Mouse (Mus musculus) heart, adult 2 months (tissue): ENCODE measurements around the gene Trpd52l3. TPM values are rescaled to one million over a fixed set of nuclear protein-coding genes. Genes with fewer than 3 reads are reported as not detected.

Experiments used
- DNase-seq, 2 experiments: peaks; one replicate each; pipeline ENCODE4 v3.0.0; 2021
- H3K27ac ChIP-seq: fragments of 200-600 bp; 2 replicates; pipeline ENCODE4 v1.8.1; 2022
- H3K27me3 ChIP-seq: fragments of 200-500 bp; 2 replicates; pipeline ENCODE4 v1.6.1; 2012; ENCODE audit warnings: mild to moderate bottlenecking, low read length, inconsistent platforms, mixed read lengths; ENCODE audit not compliant: control insufficient read depth, insufficient read depth
- H3K36me3 ChIP-seq: fragments of 200-500 bp; 2 replicates; pipeline ENCODE4 v1.6.1; 2012; ENCODE audit warnings: low read length, inconsistent platforms; ENCODE audit not compliant: control insufficient read depth, insufficient read depth
- H3K4me1 ChIP-seq: fragments of 200-500 bp; 2 replicates; pipeline ENCODE4 v1.6.1; 2011; ENCODE audit warnings: low read length; ENCODE audit not compliant: control insufficient read depth, insufficient read depth
- H3K4me3 ChIP-seq: fragments of 200-600 bp; 2 replicates; pipeline ENCODE4 v1.8.1; 2022
- H3K79me2 ChIP-seq: fragments of 200-500 bp; replicated peaks from 2 replicates; pipeline ENCODE4 v1.6.1; 2012; ENCODE audit warnings: mild to moderate bottlenecking, inconsistent platforms, low read length, moderate library complexity, mixed read lengths; ENCODE audit not compliant: control insufficient read depth, insufficient read depth
- H3K9ac ChIP-seq: fragments of 200-500 bp; 2 replicates; pipeline ENCODE4 v1.6.1; 2012; ENCODE audit warnings: low read depth, mild to moderate bottlenecking, control low read depth, inconsistent platforms, low read length, mixed read lengths
- CTCF ChIP-seq: fragments of 200-600 bp; IDR thresholded peaks from 2 replicates; pipeline ENCODE4 v1.8.1; 2022; ENCODE audit warnings: antibody characterized with exemption, mild to moderate bottlenecking, moderate library complexity
- EP300 ChIP-seq: fragments of 200-500 bp; IDR thresholded peaks from 2 replicates; pipeline ENCODE4 v1.6.1; 2011; ENCODE audit warnings: low read depth, low read length, control low read depth; ENCODE audit not compliant: insufficient read depth
- POLR2A ChIP-seq: fragments of 200-500 bp; IDR thresholded peaks from 2 replicates; pipeline ENCODE4 v1.6.1; 2011; ENCODE audit warnings: mild to moderate bottlenecking, low read depth, low read length, control low read depth; ENCODE audit not compliant: insufficient read depth
- WGBS: fragments of 180-500 bp; shearing (Covaris S2); methylation state at CpG from one replicate; pipeline ENCODE4 v1.1.7; 2018; 5-methylcytosine and 5-hydroxymethylcytosine counted together
- intact Hi-C: fragments of 180-260 bp; cut with DNase I; formaldehyde crosslinking; loops from one replicate; pipeline ENCODE4 v1.15.1; 2025
- polyA plus RNA-seq: library from polyadenylated mRNA; depleted of rRNA; stranded (reverse); fragments of >200 nt; gene quantifications from 2 replicates; pipeline ENCODE4 v1.2.3, GENCODE M21; 2012; rRNA removed
- total RNA-seq, 2 experiments: library from RNA; stranded (reverse); gene quantifications; 2 replicates each; pipeline ENCODE4 v1.2.3; 2021

The Trpd52l3 gene
- total and polyA plus RNA-seq, 3 experiments: not detected

DNA sequence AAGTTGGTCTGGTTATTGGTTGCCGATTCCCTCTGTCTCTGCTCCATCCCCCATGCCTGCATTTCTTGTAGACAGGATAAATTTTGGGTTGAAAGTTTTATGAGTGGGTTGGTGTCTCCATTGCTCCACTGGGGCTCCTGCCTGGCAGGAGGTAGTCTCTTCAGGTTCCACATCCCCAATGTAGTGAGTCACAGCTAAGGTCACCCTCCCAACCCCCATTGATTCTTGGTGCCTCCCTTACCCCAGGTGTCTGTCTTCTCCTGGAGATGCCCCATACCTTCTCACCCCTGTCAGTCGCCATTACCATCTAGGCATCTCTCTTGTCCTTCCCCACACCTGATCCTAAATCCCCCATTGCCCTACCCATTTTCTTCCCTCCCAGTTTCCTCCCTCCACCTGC lies 50.6 kb downstream of the Trpd52l3 start:
- H3K4me3 ChIP-seq: no peak overlapping the region
- no peaks in the 10 kb centered on the region for H3K27me3 ChIP-seq
- H3K79me2 ChIP-seq: peaks cover 6% of the 10 kb centered on the region
- no peak overlapping the region for H3K9ac ChIP-seq
- intact Hi-C loops: no loop called here
- WGBS: 98% methylated on average over 2 of the region's 2 CpGs
- no peak for TF ChIP-seq EP300
- no peak for TF ChIP-seq POLR2A
- TF ChIP-seq CTCF: no peak
- no peak overlapping the region for H3K27ac ChIP-seq
- no peak for DNase-seq
- peaks cover 6% of the 10 kb centered on the region for H3K4me1 ChIP-seq
- peaks cover 2% of the 10 kb centered on the region for H3K36me3 ChIP-seq

Other genes with a start within 250 kb of the Trpd52l3 start
- 10 to 100 TPM; 11.8 to 12.9 TPM for gene 9930021J03Rik, start 197.8 kb upstream of the Trpd52l3 start, total RNA-seq
- 5.7 and 12.2 TPM in 2 replicates for gene 9930021J03Rik, start 197.8 kb upstream of the Trpd52l3 start, polyA plus RNA-seq
- 10 to 100 TPM; 13.4 to 14.2 TPM for gene Ranbp6, start 190.8 kb upstream of the Trpd52l3 start, total RNA-seq
- 2.8 and 7.9 TPM in 2 replicates for gene Ranbp6, start 190.8 kb upstream of the Trpd52l3 start, polyA plus RNA-seq
- 1 to 10 TPM; 5.7 to 8.2 TPM for gene Il33, start 78.7 kb upstream of the Trpd52l3 start, total RNA-seq
- 3.7 and 7.3 TPM in 2 replicates for gene Il33, start 78.7 kb upstream of the Trpd52l3 start, polyA plus RNA-seq
- 10 to 100 TPM; 17.6 to 20.3 TPM for gene Uhrf2, start 26.7 kb downstream of the Trpd52l3 start, total RNA-seq
- gene Uhrf2, start 26.7 kb downstream of the Trpd52l3 start, polyA plus RNA-seq: 15.9 and 27.1 TPM in 2 replicates
- gene Gldc, start 171.6 kb downstream of the Trpd52l3 start, total RNA-seq: under 1 TPM; 0.26 to 0.30 TPM
- gene Gldc, start 171.6 kb downstream of the Trpd52l3 start, polyA plus RNA-seq: 0.14 and 0.29 TPM in 2 replicates
- not detected for gene Mbl2, start 229.2 kb downstream of the Trpd52l3 start, total RNA-seq
- gene Mbl2, start 229.2 kb downstream of the Trpd52l3 start, polyA plus RNA-seq: 0.67 TPM in 1 of 2 replicates, not detected in the other